Mouse (Mus musculus) neural tube, embryonic 10.5 days (tissue): Measurements from ENCODE around the gene Ifih1.
A peak's percentile ranks its signal among the peaks of the same experiment; 100 is the strongest.

ENCODE experiments used
- DNase-seq: peaks from one replicate; pipeline ENCODE4 v3.0.0-alpha.2; 2017; ENCODE audit warnings: low spot score; ENCODE audit errors: extremely low spot score

Gene Ifih1

DNA sequence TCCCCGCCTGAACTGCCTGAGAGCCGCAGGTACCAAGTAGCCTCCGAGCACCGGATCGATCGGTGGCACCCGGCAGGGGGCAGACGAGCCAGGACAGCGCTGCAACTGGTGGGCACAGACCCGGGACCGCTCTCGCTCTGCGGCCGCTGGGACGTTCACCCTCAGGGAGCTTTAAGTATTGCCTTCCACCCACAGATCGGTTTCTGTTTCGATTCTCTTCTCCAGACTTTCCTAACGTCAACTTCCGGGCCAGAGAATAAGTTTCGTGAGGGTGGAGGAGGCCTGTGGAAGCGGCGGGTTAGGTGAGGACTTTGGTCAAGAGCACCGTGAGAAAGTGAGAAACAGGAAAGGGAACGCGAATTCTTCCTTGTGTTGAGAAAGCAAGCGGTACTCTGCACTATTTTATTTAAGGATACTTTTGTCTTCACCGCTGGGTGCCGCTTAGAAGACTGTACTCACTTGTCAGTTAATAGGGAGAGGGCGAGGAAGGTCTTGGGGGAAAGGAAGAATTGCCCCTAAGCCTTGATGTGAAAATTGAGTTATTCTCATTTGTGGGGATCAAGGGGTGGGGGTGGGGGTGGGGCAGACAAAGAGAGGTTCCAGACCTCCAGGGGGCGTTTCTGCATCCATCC lies at the start of gene Ifih1:
Gene Ifih1 (minus strand): TSS at position 242 of the 632 bp plus-strand sequence.
- peak; percentile 74 for DNase-seq

GRCm38 (mm10) chr2:62685934-62686333 lies 39.9 kb upstream of the Ifih1 start:
- DNase-seq: no peak

DNA sequence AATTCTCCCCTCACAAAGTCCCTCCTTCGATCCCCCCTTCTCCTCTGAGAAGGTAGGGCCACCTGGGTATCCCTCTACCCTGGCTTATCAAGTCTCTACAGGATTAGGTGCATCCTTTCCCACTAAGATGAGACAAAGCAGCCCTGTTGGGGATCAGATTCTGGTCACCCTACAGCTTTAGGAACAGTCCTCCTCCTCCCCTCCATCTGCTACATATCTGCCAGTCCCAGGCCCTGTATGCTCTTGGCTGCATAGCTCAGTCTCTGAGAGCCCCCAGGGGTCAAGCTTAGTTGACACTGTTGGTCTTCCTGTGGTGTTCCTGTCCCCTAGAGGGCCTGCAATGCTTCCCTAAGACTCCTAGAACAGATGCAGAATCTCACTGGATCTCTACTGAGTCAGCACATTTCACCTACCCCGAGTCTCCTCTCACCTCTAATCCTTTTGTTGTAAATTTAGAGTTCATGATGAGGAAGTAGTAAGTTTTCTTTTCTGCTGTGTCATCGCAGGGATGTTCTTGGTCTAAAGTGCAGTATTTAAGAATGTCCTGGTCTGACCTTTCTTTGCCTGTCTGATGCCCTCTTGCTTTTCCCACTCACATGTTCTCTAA lies 39.0 kb upstream of the Ifih1 start:
- DNase-seq: no peak

GRCm38 (mm10) chr2:62681667-62682066 lies 35.6 kb upstream of the Ifih1 start:
- DNase-seq: no peak

- DNase-seq: no peak
These were observed 26.7 kb upstream of the Ifih1 start for GRCm38 (mm10) chr2:62672788-62673187.

DNA sequence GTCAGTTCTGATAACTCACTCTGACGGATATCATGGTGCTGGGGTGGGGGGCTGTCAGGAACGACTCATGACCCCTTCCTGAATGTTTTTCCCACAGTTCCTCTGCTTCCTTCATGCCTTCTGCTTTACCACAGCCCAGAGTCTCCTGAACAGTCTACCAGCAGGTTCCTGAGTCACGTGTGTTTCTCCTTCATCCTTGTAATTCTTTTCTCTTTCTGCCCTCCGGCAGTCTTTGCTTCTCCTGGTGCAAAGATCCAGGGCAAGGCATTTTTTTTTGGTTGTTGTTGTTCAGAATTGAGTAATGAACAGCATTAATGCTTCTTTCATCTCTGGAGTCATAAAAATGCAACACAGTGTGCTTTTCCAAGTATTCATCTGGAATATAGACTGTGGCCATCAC lies 24.7 kb upstream of the Ifih1 start:
- DNase-seq: no peak

DNA sequence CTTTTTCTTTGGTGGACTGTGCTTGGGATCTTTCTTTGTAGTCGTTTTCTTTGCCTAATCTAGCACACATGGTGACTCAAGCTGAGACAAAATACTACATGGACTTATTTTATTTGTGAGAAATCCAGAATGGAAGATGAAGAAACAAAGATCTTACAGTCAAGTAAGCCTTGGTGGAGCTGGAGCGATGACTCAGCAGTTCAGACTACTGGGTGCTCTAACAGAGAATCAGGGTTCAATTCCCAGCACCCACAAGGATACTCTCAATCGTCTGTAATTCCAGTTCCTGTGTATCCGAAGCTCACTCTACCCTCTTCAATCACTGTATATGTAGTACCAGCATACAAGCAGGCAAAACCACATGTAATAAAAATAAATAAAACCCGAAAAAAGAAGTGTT lies 24.2 kb upstream of the Ifih1 start:
- DNase-seq: no peak

DNA sequence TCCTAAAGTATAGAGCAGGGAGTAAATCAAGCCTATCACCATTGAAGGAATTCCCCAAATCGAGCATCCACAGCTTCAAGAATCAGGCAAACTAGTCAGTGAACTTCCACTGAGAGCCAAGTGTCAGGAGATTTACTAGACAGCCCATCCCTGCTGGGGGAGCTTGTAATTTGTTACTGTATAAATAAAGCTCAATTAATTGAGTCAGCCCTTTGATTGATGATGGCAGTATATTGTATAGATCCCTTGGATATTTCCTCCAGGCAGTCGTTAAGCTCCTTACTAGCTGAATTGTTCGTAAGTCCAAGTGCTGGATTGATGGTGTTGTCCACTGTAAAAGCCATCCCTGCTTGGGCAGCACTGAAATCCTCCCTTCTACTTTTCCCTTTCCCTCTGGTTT lies 23.8 kb upstream of the Ifih1 start:
- DNase-seq: no peak

DNA sequence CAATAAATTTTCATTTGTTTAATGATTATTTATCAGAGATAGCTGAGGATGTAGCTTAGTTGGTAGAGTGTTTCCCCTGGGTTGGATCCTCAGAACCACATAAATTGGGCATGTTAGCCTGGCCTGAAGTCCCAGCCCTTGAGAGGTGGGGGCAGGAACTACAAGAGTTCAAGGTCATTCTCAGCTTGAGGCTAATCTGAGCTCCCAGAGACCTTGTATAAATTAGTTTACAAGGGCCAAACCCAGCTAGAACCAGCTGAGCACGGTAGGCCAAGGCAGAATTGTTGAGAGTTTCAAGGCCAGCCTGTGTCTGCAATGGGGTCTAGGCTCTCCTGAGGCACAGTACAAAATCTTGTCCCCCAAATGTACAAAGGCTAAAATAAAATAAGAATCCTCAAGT lies 19.5 kb upstream of the Ifih1 start:
- DNase-seq: no peak

DNA sequence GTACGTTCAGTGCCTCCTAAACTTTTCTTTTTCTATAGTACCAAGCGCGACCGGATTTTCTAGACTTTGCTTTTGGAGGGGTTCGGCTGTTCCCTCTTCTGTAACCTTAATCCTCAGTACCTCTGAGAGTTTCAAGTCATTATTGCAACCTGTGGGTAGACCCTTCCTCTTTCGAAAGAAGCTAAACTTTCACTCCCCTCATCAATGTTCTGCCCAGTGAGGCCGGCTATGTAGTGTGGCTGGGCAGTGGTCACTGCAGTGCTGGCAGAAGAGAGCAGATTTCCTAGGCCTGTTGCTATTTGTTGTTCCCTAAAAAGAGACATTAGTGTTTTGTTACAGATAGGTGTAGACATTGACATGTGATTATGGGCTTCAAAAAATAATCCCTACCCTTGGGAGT lies 18.8 kb upstream of the Ifih1 start:
- DNase-seq: no peak

DNA sequence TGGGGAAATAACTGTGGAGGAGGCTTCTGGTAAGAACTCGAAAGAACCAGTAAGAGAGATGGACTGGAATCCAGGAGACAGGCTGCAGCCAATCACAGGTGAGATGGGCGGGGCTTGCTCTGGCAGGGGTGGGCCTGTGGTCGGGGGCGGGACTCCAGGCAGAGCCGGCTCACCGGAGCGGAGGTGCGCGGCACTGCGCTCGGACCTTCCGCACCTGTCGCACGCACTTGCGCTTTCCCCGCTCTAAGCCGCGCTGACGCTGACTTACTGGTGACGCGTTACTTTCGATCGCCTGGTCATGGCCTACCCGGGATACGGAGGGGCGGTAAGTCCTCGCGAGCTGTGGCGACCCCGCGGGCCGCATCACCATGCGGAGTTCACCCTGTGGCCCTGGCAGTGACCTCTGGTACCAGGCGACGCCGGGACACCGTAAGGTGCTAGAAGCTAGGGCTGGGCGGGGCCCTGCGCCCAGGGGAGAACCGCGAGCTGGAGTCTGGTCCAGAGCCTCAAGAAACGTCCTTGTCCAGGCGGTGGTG lies 18.1 kb upstream of the Ifih1 start, which contains the start of gene Gca:
Gene Gca (plus strand): TSS at position 151 of the 536 bp plus-strand sequence.
- peak; percentile 77 for DNase-seq

DNA sequence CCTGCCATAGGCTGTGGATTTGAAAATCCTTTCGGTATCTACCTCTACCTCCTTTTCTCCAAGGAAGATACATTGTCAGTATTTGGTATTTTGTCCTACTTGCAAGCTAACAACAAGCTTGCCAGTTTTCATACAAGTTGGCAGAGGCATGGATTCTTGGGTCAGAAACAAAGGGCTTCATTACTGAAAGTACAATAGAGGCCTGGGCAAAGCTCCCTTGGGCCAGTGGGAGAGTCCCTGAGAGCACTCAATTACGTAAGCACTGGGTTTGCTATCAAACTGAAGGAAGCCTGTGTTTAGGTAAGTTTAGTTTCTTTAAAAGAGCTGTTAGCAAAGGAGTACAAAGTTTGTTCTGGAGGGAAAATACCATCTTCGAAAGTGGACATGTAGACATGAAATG lies 16.5 kb upstream of the Ifih1 start:
- DNase-seq: no peak

GRCm38 (mm10) chr2:62660565-62660964 lies 14.5 kb upstream of the Ifih1 start:
- DNase-seq: no peak

DNA sequence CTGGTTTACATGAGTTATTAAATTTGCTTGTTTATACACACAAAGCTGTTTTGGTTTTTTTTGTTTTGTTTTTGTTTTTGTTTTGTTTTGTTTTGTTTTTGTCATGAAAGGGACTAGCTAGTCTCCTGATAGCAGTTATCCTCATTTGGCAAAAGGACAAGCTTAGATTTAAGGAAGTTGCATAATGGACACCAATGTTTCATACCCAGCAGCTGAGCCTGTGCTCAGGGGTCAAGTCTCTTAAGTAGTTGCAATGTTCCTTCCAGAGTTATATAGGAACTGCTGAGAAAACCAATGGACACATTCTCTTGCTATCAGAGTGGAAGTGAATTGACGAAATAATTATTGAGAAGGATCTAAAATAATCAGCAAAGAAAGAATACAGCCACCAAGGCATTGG lies 10.0 kb upstream of the Ifih1 start:
- DNase-seq: no peak

- DNase-seq: no peak
These were observed 8.7 kb upstream of the Ifih1 start for GRCm38 (mm10) chr2:62654519-62655338.

DNA sequence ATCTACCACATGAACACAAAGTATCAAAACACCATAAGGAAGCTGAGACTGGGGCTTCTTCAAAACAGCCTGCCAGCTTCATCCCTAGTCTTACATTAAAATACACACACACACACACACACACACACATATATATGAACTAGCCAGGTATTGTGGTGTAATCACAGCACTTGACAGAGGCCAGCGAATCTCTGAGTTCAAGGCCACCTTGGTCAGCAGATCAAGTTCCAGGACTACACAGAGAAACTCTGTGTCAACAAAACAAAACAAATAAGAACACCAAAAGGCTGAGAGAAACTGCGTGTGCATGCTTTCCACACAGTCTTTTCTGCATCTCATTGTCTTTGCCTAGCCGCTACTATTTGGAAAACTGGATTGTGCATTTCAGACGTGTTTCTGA lies 6.4 kb upstream of the Ifih1 start:
- DNase-seq: no peak

DNA sequence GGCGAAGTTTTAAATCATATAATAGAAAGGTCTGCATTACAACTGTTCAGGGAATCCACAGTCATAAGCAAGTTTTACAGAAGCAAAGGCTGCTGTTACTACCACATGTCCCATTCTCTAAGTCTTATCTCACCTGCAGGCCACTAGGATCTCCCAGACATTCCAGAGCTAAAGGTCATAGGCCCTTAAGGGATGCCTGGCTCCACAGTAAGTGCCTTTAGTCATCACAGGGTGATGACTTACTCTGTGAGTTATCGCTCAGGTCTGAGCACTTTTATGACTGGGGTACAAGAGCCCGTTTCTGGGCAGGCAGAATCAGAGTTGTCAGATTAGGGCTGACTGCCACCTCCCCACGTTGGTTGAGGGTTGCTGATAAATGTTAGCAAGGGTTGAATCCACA lies 5.8 kb upstream of the Ifih1 start:
- no peak for DNase-seq

DNA sequence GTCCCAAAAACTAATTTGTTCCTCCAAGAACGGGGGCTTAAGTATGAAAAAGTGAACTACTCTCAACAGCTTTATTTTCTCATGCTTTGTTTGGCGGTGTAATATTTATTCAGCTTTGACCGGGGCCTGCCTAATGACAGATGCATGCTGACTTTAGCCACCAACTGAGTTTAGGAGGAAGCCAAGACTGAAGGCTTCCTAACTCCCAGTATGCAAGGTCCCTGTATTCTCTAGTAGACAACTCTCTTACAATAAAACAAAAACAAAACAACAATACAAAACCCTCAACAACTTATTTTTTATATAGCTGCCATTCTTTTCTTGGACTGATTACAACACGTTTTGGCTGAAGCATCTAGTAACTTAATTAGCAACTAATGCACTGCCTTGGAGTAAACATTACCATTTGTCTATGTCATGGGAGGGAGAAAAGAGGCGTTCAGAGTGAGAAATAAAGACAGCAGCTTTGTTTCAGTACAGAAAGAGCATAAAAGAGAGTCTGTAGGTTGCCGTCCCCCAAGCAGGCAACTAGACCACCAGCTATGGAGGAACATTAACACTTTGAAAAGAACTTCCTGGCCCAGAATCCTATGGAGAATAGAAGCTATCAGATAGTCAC lies 725 bp upstream of the Ifih1 start:
- no peak for DNase-seq

GRCm38 (mm10) chr2:62645475-62645874 lies 580 bp downstream of the Ifih1 start:
- DNase-seq: peak; percentile 48

DNA sequence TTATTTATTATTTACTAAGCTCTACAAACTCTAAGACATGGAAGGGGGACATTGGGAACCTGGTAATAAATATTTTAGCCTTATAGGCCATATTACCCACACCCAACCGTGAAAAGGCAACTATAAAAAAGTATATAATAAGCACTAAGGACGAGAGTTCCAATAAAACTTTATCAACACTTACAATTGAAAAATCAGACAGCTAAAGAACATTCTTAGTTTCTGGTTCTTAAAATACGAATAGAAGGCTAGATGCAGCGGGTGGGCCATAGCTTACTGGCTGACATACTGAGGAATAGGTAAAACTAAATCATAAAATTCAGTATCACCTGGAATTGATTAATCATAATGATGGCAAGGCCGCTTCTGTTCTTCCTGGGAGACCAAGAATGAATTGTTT lies 1.2 kb downstream of the Ifih1 start:
- DNase-seq: no peak

GRCm38 (mm10) chr2:62643405-62644305 lies 2.4 kb downstream of the Ifih1 start:
- peak; percentile 27 for DNase-seq
